Mouse (Mus musculus): Measurements from ENCODE around the gene Fam129b.

Fam129b gene

DNA sequence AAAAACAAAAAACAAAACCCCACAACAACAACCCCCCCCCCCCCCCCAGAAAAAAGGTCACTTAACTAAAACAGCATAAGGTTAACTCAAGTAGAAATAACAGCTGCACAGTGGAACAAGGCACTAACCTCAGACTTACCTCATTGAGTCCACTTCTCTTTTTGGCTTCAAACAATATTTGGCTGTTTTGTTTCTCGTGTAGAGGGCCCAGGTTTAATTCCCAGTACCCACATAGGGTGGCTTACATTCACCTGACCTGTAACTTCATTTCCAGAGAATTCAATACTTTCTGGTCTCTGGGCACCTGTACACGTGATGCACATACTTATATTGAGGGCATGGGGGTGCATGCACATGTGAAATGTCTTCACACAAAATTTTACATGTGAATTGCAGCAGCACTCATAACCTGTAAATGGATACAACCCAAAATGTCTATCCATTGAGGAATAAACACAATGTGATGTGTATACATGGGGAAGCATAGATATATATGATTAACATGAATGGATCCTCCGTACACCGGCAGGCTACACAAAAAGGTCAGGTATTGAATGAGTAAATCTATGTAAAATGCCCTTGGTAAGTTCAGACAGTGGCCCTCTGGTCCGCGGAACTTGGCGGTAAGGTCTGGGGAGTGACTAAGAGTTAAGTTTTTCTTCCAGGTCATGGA, 89.7 kb downstream of the Fam129b start:
- peak; percentile 39 for DNase-seq (ENCODE audit: low spot score)

DNA sequence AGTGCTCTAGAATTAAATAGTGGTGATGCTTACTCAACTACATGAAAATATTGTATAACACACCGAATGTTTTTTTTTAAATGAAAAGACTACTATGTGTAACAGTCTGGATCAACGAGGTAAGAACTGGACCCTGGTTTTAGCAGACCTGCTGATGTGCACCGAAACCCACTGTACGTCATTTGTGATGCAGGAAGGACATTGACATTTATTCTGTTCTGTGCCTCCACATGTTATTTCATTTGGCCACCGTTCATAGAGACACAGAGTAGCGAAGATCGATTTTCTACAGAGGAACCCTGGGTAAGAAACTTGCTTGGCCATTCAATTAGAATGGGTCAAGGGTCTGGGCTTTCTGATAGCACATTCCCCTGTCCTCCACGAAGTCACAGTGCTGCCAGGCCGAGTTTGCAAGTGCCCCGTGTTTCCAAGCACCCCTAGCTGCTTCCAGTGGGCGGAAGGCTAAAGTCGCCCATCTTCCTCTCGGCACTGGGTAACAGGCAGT, 90.3 kb downstream of the Fam129b start:
- no peak for DNase-seq (ENCODE audit: low spot score)

DNA sequence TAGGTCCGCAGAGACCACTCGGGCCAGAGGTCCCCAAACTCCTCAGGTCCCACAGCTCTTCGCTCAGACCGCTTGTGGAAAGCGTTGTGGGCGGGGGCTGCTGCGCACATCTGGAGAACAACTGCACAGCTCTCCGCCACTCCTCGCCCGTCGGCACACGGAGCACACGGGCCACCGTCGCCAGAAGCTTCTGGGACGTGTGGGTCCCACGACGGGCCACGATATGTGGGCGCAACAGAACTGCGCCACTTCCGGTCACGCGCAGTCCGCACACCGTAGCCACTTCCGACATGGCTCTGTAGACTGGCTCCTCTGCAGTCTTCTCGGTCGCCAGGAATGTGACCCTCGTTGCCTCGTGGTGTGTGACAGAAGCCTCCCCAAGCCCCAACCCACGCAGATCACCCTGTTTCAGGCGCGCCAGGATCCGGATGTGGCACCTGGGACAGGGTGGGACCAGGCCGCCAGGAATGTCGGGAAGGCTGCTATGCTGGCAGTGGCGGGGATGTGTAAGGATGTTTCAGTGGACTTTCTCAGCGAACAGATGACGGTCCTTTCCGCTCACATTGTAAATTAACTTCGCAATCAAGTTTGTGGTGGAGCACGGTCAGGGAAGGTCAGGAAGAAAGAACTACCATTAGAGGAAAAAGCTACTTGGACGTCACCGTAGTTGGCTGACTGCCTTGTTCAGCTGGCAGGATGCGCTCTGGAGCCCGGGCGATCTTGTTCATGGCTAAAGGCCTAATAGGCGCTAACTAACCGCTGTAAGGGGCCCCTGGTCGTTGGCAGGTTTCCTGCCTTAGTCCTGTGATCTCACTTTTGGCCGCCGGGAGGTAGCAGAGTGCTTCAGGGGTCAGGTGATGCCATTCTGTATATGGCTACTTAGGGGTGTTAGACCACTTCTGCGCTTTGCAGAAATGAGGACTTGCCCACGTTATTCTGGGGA, 91.0 kb downstream of the Fam129b start:
- DNase-seq (ENCODE audit: low spot score), result peak; percentile 90

DNA sequence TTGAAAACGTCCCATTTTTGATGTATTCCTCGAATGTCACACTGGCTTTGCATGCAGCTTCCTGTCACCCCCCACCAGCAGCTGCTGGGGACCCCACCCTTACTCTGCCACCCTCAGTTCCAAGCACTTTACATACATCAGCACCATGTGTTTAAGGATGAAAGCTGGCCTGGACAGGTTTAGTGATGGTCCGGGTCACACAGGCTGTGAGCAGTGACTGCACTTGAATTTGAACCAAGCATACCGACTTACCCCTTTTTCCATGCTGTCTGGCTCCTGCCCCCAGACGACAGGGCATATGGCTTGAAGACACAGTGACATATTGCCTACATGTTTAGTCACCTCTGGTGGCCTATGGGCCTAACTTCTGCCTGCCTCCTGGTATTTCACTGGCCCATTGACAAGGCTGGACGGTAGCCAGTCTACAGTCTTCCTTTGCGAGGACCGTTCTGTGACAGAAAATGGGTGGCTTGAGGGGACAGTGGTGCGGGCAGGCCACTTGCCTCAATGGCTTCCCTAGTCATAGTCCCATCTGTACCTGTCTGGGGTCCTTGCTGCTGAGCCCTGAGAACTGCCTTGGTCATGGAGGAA, 92.2 kb downstream of the Fam129b start:
- no peak for DNase-seq (ENCODE audit: low spot score)

DNA sequence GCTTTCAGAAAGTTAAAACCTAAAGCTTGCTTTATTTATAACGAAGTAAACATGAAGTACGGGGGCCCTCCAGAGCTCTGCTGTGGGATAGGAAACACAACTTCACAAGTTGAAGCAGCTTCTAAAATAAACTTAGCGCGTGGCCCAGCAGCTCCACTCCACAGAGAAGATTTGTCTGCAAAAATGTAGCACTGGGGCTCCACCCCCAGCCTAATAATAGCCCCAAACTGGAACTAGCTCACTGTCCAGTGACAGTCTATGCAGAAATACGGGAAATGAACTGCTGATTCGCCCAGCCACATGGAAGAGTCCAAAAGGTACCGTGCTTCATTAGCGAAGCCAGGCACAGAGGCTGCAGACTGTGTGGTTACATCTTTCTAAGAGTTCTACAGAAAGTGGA, 93.4 kb downstream of the Fam129b start:
- no peak for DNase-seq (ENCODE audit: low spot score)

DNA sequence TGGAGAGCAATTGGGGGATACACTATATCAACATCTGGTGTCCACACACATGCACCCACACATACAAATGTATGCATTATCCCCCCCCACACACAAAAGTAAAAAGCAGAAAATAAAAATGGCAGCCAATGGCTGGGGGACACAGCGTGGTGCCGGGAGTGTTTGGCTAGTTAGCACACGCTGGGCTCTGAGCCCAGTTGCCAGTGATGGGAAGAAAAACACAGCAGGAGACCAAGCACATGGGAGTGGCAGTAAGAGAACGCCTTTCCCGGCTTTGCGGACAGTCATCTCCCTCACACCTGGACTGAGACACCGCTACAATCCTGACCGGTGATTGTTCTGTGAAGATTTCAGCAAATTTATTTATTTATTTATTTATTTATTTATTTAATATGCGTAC, 95.3 kb downstream of the Fam129b start:
- no peak for DNase-seq (ENCODE audit: low spot score)

DNA sequence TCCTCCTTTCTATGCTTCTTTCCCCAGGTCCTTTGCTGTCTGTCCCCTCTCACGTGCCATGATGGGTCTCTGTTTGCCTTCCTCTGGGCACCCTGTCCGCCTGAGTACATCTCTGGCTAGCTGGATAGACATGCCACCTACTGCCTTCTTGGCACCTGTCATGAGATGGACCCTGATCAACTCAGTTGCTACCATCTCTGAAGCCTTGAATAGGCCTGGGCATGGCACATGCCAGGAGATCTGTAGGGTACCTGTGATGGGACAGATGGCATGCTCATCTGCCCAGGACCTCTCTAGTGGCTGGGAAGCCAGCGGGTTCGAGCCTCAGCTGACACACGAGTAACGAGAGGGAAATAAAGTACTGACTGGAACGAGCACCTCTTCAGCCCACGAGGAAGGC, 98.3 kb downstream of the Fam129b start:
- no peak for DNase-seq (ENCODE audit: low spot score)

Data from MN1 (cell line).